Mouse (Mus musculus): ENCODE results near the gene Fuz. TPM values are rescaled to one million over a fixed set of nuclear protein-coding genes. Genes with fewer than 3 reads are reported as not detected.

Fuz gene
- 48.7 and 72.6 TPM in 2 replicates for polyA plus RNA-seq (2012; rRNA removed)
- 21.7 and 25.0 TPM in 2 replicates for polyA plus RNA-seq (2014; fragmentation: Nextera tagmentation; extraction: Ambion mirVana)

DNA sequence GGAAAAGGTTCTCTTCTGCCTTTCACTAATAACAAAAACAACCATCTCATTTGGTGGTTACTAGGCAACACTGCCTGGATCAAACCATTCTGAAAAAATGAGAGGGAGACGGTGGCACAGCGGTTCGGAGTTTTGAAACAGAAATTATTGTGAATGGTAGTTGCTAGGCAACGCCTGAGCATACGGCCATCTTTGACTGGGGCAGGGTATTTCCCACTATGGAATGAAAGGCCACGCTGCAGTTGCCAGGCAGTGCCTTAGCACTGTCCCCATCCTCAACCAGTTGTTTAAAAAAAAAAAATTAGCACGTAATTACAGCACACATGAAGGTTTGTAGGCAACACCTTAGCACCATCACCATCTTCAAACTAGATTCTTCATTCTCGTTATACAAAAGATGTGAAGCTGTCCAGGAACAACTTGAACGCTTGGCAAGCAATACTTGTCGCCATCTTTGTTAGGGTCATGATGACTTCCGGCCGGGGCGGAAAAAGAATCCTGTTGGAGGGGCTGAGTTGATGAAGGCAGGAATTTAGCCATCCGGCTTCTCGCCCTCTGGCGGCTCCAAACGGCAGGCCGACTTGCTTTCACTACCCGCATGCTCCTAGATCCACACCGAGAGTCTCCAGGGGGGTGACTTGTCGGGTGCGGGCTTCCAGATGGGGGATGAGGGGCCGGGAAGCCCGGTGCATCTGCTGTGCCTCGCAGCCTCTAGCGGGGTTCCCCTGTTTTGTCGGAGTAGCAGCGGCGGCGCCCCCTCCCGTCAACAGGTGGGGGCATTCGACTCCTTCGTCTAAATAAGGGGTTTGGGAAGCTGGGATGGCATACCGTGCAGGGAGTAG lies at the start of gene Fuz:
TSS of gene Fuz (plus strand) at position 487 of the 842 bp plus-strand sequence.
- DNase-seq (ENCODE audit: low spot score), result peak; percentile 94
- ATAC-seq (ENCODE audit: low FRiP score, low read depth), result peak; percentile 67
- Histone ChIP-seq H3K9me3 (ENCODE audit: control insufficient read depth, low read length) (no peaks in the 10 kb centered on the region), H3K4me2 (replicated peaks; ENCODE audit: low read depth, low read length, severe bottlenecking) (peak within 1 kb of the TSS; percentile 52), H3K27me3 (ENCODE audit: control insufficient read depth, insufficient read depth, low read length) (no peaks in the 10 kb centered on the region), H3K4me1 (ENCODE audit: control insufficient read depth, insufficient read depth, low read length) (peaks cover 28% of the 10 kb centered on the region), H3K27ac (replicated peaks; ENCODE audit: low read depth, low read length) (peak within 1 kb of the TSS; percentile 87), H3K36me3 (ENCODE audit: control insufficient read depth, insufficient read depth, low read length) (peaks cover 25% of the 10 kb centered on the region), H3K4me3 (replicated peaks; ENCODE audit: low read length) (peak within 1 kb of the TSS; percentile 57), H3K9ac (ENCODE audit: low read depth, low read length, severe bottlenecking) (peak within 1 kb of the TSS; percentile 67)
- 2% methylated on average over 34 of the region's 34 CpGs for WGBS
- TF ChIP-seq POLR2A (IDR thresholded peaks at IDR 0.05; ENCODE audit: borderline replicate concordance, extremely low read depth, insufficient read depth, insufficient read length), result peak; percentile 11; the same call in 1 of the 2 replicates

DNA sequence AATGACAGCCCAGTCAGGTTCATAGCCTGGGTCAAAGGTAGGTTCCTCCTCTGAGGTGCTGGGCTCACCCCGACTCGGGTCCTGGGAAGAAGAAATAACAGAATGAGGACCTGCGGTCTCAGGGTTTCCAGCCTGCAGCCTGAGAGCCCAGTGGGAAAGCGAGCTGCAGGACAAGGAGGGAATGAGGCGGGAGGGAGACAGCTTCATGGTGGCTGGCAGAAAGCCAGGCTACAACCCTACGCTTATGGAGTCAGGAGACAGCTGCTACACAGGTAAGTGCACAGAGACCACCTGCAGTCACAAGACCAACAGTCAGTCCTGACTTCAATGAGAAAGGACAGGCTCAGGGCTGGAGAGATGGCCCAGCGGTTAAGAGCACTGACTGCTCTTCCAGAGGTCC lies 49.1 kb upstream of the Fuz start:
- peaks cover 58% of the 10 kb centered on the region for H3K36me3 ChIP-seq (ENCODE audit: control insufficient read depth, insufficient read depth, low read length)

DNA sequence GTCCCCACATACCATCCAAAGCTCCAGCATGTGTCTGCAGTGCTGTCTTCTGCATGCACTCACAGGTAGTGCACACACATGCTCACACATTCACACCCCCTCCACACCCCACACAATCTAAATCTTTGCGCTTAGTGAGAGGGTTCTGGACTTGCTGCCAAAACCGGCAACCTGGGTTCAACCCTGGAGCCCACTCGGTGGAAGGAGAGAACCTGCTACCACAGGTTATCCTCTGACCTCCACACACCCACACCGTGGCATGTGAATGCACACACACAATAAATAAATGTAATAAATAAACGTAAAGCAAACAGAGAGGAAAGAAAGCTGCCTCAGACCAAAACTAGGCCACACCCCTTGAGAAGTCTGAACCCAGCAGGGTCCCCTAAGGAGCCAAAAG lies 48.1 kb upstream of the Fuz start:
- Histone ChIP-seq H3K9me3 (ENCODE audit: control insufficient read depth, low read length) (no peaks in the 10 kb centered on the region), H3K27ac (replicated peaks; ENCODE audit: low read depth, low read length) (no peak overlapping the region), H3K4me3 (replicated peaks; ENCODE audit: low read length) (peak overlapping the region; percentile 87), H3K36me3 (ENCODE audit: control insufficient read depth, insufficient read depth, low read length) (peaks cover 54% of the 10 kb centered on the region), H3K27me3 (ENCODE audit: control insufficient read depth, insufficient read depth, low read length) (no peaks in the 10 kb centered on the region), H3K9ac (ENCODE audit: low read depth, low read length, severe bottlenecking) (peak overlapping the region; percentile 41), H3K4me1 (ENCODE audit: control insufficient read depth, insufficient read depth, low read length) (peaks cover 12% of the 10 kb centered on the region), H3K4me2 (replicated peaks; ENCODE audit: low read depth, low read length, severe bottlenecking) (peak overlapping the region; percentile 82)
- no peak for ATAC-seq (ENCODE audit: low FRiP score, low read depth)
- no peak for DNase-seq (ENCODE audit: low spot score)
- no peak for TF ChIP-seq POLR2A (IDR thresholded peaks at IDR 0.05; ENCODE audit: borderline replicate concordance, extremely low read depth, insufficient read depth, insufficient read length)
- 82% methylated on average over 5 of the region's 5 CpGs for WGBS

More for the DNA sequence above, 49.1 kb upstream of the Fuz start:
- Histone ChIP-seq H3K4me2 (replicated peaks; ENCODE audit: low read depth, low read length, severe bottlenecking) (no peak overlapping the region), H3K4me3 (replicated peaks; ENCODE audit: low read length) (no peak overlapping the region), H3K27ac (replicated peaks; ENCODE audit: low read depth, low read length) (no peak overlapping the region), H3K27me3 (ENCODE audit: control insufficient read depth, insufficient read depth, low read length) (no peaks in the 10 kb centered on the region), H3K9me3 (ENCODE audit: control insufficient read depth, low read length) (no peaks in the 10 kb centered on the region), H3K4me1 (ENCODE audit: control insufficient read depth, insufficient read depth, low read length) (peaks cover 12% of the 10 kb centered on the region), H3K9ac (ENCODE audit: low read depth, low read length, severe bottlenecking) (no peak overlapping the region)
- no peak for DNase-seq (ENCODE audit: low spot score)
- TF ChIP-seq POLR2A (IDR thresholded peaks at IDR 0.05; ENCODE audit: borderline replicate concordance, extremely low read depth, insufficient read depth, insufficient read length), result no peak
- no peak for ATAC-seq (ENCODE audit: low FRiP score, low read depth)
- WGBS, result 93% methylated on average over 7 of the region's 7 CpGs

DNA sequence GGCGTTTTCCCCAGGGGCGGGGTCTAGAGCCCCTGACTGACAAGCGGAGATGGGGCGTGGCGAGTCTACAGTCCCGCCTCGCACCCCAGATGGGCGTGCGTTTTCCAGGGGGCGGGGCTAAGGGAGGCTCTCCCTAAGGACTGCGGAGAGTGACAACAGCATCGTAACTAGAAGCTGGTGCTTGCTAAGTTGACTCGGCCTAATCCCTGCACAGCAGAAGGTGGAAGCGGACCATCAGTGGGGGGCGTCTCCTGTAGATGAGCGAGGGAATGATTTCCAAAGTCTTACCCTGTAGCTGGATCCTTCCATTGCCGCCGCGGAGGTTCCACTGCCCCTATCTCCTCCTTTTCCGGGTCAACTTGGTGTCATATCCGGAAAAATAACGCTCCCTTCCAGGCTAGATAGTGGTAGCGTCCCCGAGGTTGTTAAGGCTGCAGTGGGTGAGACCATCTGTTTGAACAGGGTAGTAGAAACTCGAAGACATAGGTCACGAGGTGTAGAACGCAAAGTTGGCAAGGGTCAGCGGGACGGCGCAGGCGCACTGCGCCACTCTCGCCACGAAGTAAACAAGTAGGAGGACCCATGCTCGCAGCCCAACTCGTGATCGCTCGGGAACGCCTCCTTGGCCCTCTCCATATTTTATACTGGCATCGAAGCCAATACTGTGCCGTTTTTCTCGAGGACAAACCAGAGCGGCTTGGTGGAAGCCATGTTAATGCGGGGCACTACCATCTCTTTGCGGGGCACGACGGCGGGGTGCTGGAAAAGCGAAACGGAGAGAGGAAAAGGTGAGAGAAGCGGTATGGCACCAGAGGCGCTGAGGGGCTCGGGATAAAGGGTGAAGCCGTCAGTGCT lies 47.1 kb upstream of the Fuz start, which contains the start of the genes Akt1s1 and Tbc1d17:
TSS of gene Akt1s1 (plus strand) at position 431 of the 855 bp plus-strand sequence.
TSS of gene Tbc1d17 (minus strand) at position 519 of the 855 bp plus-strand sequence.
- Histone ChIP-seq H3K27me3 (ENCODE audit: control insufficient read depth, insufficient read depth, low read length) (no peaks in the 10 kb centered on the region), H3K27ac (replicated peaks; ENCODE audit: low read depth, low read length) (peak within 1 kb of the TSS; percentile 99), H3K4me3 (replicated peaks; ENCODE audit: low read length) (peak within 1 kb of the TSS; percentile 87), H3K4me1 (ENCODE audit: control insufficient read depth, insufficient read depth, low read length) (peaks cover 16% of the 10 kb centered on the region), H3K9ac (ENCODE audit: low read depth, low read length, severe bottlenecking) (peak within 1 kb of the TSS; percentile 76), H3K36me3 (ENCODE audit: control insufficient read depth, insufficient read depth, low read length) (peaks cover 49% of the 10 kb centered on the region), H3K4me2 (replicated peaks; ENCODE audit: low read depth, low read length, severe bottlenecking) (peak within 1 kb of the TSS; percentile 82), H3K9me3 (ENCODE audit: control insufficient read depth, low read length) (no peaks in the 10 kb centered on the region)
- DNase-seq (ENCODE audit: low spot score) (peak; percentile 99), ATAC-seq (ENCODE audit: low FRiP score, low read depth) (peak; percentile 84)
- no peak for TF ChIP-seq POLR2A (IDR thresholded peaks at IDR 0.05; ENCODE audit: borderline replicate concordance, extremely low read depth, insufficient read depth, insufficient read length)
- 2% methylated on average over 54 of the region's 54 CpGs for WGBS
